Mouse (Mus musculus): ENCODE measurements around the gene Smarca1. TPM values are rescaled to one million over a fixed set of nuclear protein-coding genes. Genes with fewer than 3 reads are reported as not detected.

Gene Smarca1
- polyA plus RNA-seq (2015; fragmentation: Nextera tagmentation; extraction: Ambion mirVana): 17.3 and 18.1 TPM in 2 replicates

DNA sequence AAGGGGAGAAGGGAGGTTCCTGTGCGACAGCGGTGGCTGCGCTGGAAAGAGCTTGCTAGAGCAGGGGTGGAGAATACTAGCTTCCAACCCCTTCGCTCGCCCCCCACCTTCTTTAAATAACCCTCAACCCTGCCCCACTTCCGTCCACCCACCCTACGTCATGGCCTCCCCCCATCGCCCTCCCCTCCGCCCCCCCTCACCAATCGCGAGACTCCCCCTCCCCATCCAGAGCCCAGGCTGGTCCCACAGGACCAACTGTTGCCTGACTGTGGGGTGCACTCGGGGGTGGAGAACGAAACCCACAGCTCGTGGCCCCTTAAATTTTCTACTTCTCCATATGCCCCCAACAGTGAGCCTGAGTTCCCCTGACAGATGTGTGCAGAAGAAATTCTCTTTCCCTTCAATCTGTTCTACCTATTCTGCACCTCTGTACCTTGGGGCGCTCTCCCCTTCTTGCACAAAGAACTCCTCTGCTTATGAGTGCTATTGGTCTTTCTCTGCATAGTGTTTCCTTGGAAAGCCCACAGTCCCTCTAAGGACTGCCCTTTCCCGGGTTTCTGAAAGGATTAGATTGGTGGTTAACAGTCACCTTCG, at the start of gene Smarca1:
Smarca1 (minus strand) TSS at position 544 of the 594 bp plus-strand sequence.
- Histone ChIP-seq H3K36me3 (ENCODE audit: insufficient read depth, low read length) (no peaks in the 10 kb centered on the region), H3K27me3 (ENCODE audit: insufficient read depth, low read length) (no peaks in the 10 kb centered on the region), H3K4me1 (replicated peaks; ENCODE audit: insufficient read depth, low read length) (no peaks in the 10 kb centered on the region), H3K9me3 (replicated peaks; ENCODE audit: low read length) (no peaks in the 10 kb centered on the region), H3K9ac (ENCODE audit: low read depth, low read length) (peak within 1 kb of the TSS; percentile 64), H3K4me2 (ENCODE audit: low read length) (peak within 1 kb of the TSS; percentile 69), H3K4me3 (replicated peaks; ENCODE audit: low read depth, low read length) (peak within 1 kb of the TSS; percentile 59), H3K27ac (0 out of 2 replicates have a peak within 1 kb of the TSS, but pooled peaks have one; percentile 47)
- no peak for TF ChIP-seq CTCF (IDR thresholded peaks at IDR 0.05; ENCODE audit: low read depth)
- 0 out of 2 replicates have a peak, but pooled peaks have one; percentile 10 for ATAC-seq (replicated peaks; ENCODE audit: low FRiP score, low read depth)
- peak; percentile 20 for DNase-seq (ENCODE audit: low spot score)
- 35% methylated on average over 13 of the region's 17 CpGs for WGBS

DNA sequence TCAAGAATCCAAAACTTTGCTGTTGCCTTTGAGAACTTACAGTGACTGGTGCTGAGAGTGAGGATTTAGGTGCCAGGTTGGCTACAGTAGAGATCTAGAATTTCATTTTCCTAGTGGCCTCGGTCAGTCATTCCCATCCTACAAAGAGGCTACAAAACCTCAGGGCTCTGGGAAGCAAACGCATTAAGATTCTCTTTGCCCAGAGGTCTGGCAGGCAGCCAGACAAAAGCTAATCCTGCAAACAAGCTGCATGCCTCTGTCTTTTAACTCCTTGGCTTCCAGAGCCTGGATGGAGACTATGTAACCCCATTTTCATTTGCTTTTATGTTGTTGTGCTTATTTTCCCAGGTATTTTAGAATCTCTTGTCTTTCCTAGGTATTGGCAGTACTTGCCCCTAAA, 45.0 kb upstream of the Smarca1 start:
- Histone ChIP-seq H3K4me3 (replicated peaks; ENCODE audit: low read depth, low read length) (no peak overlapping the region), H3K27ac (no peak overlapping the region), H3K9ac (ENCODE audit: low read depth, low read length) (no peak overlapping the region), H3K4me1 (replicated peaks; ENCODE audit: insufficient read depth, low read length) (no peaks in the 10 kb centered on the region), H3K9me3 (replicated peaks; ENCODE audit: low read length) (no peaks in the 10 kb centered on the region), H3K36me3 (ENCODE audit: insufficient read depth, low read length) (no peaks in the 10 kb centered on the region), H3K4me2 (ENCODE audit: low read length) (no peak overlapping the region), H3K27me3 (ENCODE audit: insufficient read depth, low read length) (no peaks in the 10 kb centered on the region)
- TF ChIP-seq CTCF (IDR thresholded peaks at IDR 0.05; ENCODE audit: low read depth): no peak
- ATAC-seq (replicated peaks; ENCODE audit: low FRiP score, low read depth) (no peak), DNase-seq (ENCODE audit: low spot score) (peak; percentile 14)
- 31% methylated on average over 2 of the region's 2 CpGs for WGBS

DNA sequence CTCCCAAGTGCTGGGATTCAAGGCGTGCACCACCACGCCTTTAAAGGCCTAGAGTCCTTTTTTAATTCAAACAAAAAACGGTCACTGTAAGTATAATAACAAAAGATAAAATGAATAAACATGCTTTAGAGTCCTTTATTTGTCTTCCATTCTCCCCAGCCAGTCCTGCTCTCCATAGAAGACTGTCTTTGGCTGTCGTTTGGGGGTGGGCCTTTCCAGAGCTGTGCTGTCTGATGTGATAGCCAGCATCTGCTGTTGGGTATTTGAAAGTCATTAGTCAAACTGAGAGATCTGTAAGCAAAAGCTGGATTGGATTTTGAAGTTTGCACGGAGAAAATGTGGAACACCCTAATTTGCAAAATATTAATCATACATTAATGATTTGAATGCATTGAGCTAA, 44.1 kb upstream of the Smarca1 start:
- Histone ChIP-seq H3K4me2 (ENCODE audit: low read length) (no peak overlapping the region), H3K27me3 (ENCODE audit: insufficient read depth, low read length) (no peaks in the 10 kb centered on the region), H3K27ac (no peak overlapping the region), H3K9ac (ENCODE audit: low read depth, low read length) (no peak overlapping the region), H3K4me1 (replicated peaks; ENCODE audit: insufficient read depth, low read length) (no peaks in the 10 kb centered on the region), H3K36me3 (ENCODE audit: insufficient read depth, low read length) (no peaks in the 10 kb centered on the region), H3K9me3 (replicated peaks; ENCODE audit: low read length) (no peaks in the 10 kb centered on the region), H3K4me3 (replicated peaks; ENCODE audit: low read depth, low read length) (no peak overlapping the region)
- DNase-seq (ENCODE audit: low spot score) (peak; percentile 41), ATAC-seq (replicated peaks; ENCODE audit: low FRiP score, low read depth) (no peak)
- TF ChIP-seq CTCF (IDR thresholded peaks at IDR 0.05; ENCODE audit: low read depth): no peak
- 72% methylated on average over 5 of the region's 5 CpGs for WGBS

DNA sequence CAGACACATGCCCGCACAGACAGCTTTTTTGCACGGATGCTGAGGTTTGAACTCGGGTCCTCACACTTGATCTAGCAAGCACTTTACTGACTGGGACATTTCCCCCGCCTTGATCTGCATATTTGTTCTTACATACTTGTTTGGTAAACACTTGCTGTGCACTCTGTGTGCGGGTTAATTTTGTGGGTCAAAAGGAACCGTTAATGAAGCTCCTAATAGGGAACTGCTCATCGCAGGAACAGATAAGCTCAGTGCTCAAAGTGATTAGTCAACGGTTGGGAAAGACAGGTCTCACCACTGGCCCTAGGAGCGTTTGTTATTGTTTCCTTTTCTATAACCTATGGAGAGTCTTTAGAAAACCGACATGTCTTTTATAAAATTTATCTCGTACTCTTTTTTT, 41.6 kb upstream of the Smarca1 start:
- H3K4me3 ChIP-seq (replicated peaks; ENCODE audit: low read depth, low read length): no peak overlapping the region
- H3K4me2 ChIP-seq (ENCODE audit: low read length): no peak overlapping the region
- H3K9me3 ChIP-seq (replicated peaks; ENCODE audit: low read length): no peaks in the 10 kb centered on the region
- no peak overlapping the region for H3K9ac ChIP-seq (ENCODE audit: low read depth, low read length)
- H3K4me1 ChIP-seq (replicated peaks; ENCODE audit: insufficient read depth, low read length): no peaks in the 10 kb centered on the region
- H3K36me3 ChIP-seq (ENCODE audit: insufficient read depth, low read length): no peaks in the 10 kb centered on the region
- no peak overlapping the region for H3K27ac ChIP-seq
- no peak for TF ChIP-seq CTCF (IDR thresholded peaks at IDR 0.05; ENCODE audit: low read depth)
- DNase-seq (ENCODE audit: low spot score) (no peak), ATAC-seq (replicated peaks; ENCODE audit: low FRiP score, low read depth) (no peak)
- WGBS: 87% methylated on average over 11 of the region's 11 CpGs
- H3K27me3 ChIP-seq (ENCODE audit: insufficient read depth, low read length): no peaks in the 10 kb centered on the region

DNA sequence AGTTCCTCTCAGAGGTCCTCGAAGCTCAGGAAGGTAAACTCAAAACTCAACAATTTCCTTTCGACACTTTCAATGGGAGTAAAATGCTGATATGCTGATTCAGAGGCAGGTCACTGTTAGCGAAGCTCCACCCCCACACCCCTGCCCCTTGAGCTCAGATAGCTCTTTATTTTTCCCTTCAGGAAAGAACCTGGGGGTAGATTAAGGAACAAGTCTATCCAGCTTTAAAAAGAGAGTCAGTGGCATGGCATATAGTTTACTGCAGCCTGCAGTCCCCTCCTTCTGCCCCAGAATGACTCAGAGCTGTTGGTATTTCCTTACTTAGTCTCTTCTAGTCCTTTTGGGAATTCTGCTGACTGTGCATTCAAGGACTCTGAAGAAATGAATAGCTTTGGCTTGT, 37.7 kb upstream of the Smarca1 start:
- WGBS: 65% methylated on average over 3 of the region's 3 CpGs
- TF ChIP-seq CTCF (IDR thresholded peaks at IDR 0.05; ENCODE audit: low read depth): no peak
- no peak overlapping the region for H3K27ac ChIP-seq
- no peaks in the 10 kb centered on the region for H3K4me1 ChIP-seq (replicated peaks; ENCODE audit: insufficient read depth, low read length)
- H3K9ac ChIP-seq (ENCODE audit: low read depth, low read length): no peak overlapping the region
- no peak for DNase-seq (ENCODE audit: low spot score)
- H3K36me3 ChIP-seq (ENCODE audit: insufficient read depth, low read length): 0 out of 2 replicates have a peak, but pooled peaks cover 7% of the 10 kb centered on the region
- no peaks in the 10 kb centered on the region for H3K9me3 ChIP-seq (replicated peaks; ENCODE audit: low read length)
- H3K4me3 ChIP-seq (replicated peaks; ENCODE audit: low read depth, low read length): no peak overlapping the region
- H3K27me3 ChIP-seq (ENCODE audit: insufficient read depth, low read length): no peaks in the 10 kb centered on the region
- ATAC-seq (replicated peaks; ENCODE audit: low FRiP score, low read depth): no peak
- no peak overlapping the region for H3K4me2 ChIP-seq (ENCODE audit: low read length)

DNA sequence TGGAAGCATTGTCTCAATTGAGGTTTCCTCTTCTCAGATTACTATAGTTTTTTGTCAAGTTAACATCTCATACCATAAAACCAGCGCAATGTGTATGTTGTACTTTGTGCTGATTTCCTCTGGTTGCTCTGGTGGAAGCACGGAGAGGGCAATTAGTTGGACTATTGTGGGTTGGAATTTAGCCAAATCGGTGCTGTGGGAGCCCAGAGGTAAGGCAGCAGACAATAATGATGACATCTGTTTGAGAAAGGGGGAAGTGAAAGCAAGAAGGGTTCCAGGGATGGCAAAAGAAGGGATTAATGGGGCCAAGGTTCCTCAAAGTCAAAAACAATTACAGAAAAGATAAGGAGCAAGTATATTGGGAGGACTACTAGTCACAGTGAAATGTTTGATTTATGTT, 35.2 kb upstream of the Smarca1 start:
- Histone ChIP-seq H3K36me3 (ENCODE audit: insufficient read depth, low read length) (0 out of 2 replicates have a peak, but pooled peaks cover 7% of the 10 kb centered on the region), H3K4me2 (ENCODE audit: low read length) (no peak overlapping the region), H3K27ac (no peak overlapping the region), H3K4me3 (replicated peaks; ENCODE audit: low read depth, low read length) (no peak overlapping the region), H3K27me3 (ENCODE audit: insufficient read depth, low read length) (no peaks in the 10 kb centered on the region), H3K4me1 (replicated peaks; ENCODE audit: insufficient read depth, low read length) (no peaks in the 10 kb centered on the region), H3K9me3 (replicated peaks; ENCODE audit: low read length) (no peaks in the 10 kb centered on the region), H3K9ac (ENCODE audit: low read depth, low read length) (no peak overlapping the region)
- TF ChIP-seq CTCF (IDR thresholded peaks at IDR 0.05; ENCODE audit: low read depth): no peak
- WGBS: 69% methylated on average over 3 of the region's 3 CpGs
- DNase-seq (ENCODE audit: low spot score) (no peak), ATAC-seq (replicated peaks; ENCODE audit: low FRiP score, low read depth) (no peak)

DNA sequence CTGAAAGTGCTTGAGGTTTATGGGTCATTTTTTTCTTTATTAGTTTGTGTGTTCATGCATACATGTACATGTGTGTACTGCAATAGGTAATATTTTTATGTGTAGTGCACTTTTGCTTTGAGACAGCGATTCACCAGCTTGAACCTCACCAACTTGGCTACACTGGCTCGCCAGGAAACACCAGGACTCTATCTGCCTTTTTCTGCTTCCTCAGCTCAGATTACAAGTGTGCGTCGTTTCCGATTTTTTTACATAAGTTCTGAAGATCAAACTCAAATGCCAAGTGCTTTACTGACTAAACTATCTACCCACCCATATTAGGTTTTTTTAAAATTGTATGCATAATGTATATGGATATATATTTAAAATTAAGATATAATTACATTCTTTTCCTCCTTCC, 27.8 kb upstream of the Smarca1 start:
- Histone ChIP-seq H3K4me2 (ENCODE audit: low read length) (no peak overlapping the region), H3K4me1 (replicated peaks; ENCODE audit: insufficient read depth, low read length) (no peaks in the 10 kb centered on the region), H3K4me3 (replicated peaks; ENCODE audit: low read depth, low read length) (no peak overlapping the region), H3K9ac (ENCODE audit: low read depth, low read length) (no peak overlapping the region), H3K27ac (no peak overlapping the region), H3K36me3 (ENCODE audit: insufficient read depth, low read length) (no peaks in the 10 kb centered on the region), H3K27me3 (ENCODE audit: insufficient read depth, low read length) (no peaks in the 10 kb centered on the region), H3K9me3 (replicated peaks; ENCODE audit: low read length) (no peaks in the 10 kb centered on the region)
- no peak for DNase-seq (ENCODE audit: low spot score)
- no peak for TF ChIP-seq CTCF (IDR thresholded peaks at IDR 0.05; ENCODE audit: low read depth)
- 81% methylated on average over 5 of the region's 5 CpGs for WGBS
- ATAC-seq (replicated peaks; ENCODE audit: low FRiP score, low read depth): no peak

Data from kidney, postnatal 0 days (tissue).